Mouse (Mus musculus) central nervous system, embryonic 11.5 days (tissue): Measurements from ENCODE around the gene Med23. TPM values are rescaled to one million over a fixed set of nuclear protein-coding genes. Genes with fewer than 3 reads are reported as not detected.

Source experiments
- polyA plus RNA-seq: library from polyadenylated mRNA; depleted of rRNA; stranded (reverse); fragments of >200 nt; gene quantifications from 2 replicates; pipeline ENCODE4 v1.2.3, GENCODE M21; 2012; rRNA removed

Med23 gene
- 28.3 and 45.7 TPM in 2 replicates for polyA plus RNA-seq

DNA sequence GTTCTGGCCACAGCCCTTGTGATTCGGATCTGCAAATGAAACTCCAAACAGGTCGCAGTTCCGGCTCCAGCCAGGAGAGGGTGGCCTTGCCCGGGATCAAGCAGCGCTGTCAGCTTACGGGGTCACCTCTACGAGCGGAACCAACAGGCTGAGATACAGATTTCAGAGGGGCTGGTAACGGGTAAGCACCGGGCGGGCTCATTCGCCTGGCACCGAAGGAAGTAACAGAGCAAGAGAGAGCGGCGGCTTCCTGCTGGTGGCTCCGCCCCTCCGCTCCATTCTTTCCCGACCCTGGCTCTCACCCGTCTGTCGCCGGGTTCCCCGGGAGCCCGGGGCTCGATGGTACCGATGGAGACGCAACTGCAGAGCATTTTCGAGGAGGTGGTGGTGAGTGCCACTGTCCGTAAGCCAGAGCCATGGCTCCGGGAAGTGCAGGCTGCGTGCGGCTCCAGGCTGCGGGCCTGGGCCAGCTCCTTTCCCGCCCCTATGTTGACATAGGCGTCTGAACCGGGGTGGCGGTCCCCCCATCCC lies at the start of gene Med23:
Med23 (plus strand) TSS at position 227 of the 531 bp plus-strand sequence.

DNA sequence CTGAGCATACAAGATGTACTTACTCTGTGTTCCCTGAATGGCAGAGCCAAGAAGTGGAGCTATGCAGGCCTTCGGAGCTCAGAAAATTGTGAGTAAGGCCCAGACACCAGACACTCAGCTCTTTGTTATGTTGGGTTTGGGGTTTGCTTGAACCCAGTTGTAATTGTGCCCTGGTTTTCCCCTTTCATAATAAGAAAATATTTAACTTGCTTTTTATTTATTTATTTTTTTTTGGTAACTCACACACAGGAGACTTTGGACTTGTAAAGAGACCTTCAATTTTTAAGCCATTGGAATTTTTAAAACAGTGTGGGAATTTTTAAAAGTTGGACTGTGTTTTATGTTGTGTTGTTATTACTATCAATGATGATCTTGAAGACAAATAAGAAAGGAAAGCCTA lies 27.1 kb upstream of the Med23 start, which contains the start of gene Enpp3:
Enpp3 (minus strand) TSS at position 148 of the 400 bp plus-strand sequence.

GRCm38 (mm10) chr10:24926962-24927720 lies 57.4 kb downstream of the Med23 start, which contains the start of gene Arg1:
Gene Arg1 (minus strand): TSS chr10:24927484.

Other genes starting within 250 kb of the Med23 start
- 0.94 and 1.2 TPM in 2 replicates for gene Enpp1, start 157.8 kb upstream of the Med23 start, polyA plus RNA-seq
- gene Enpp3, start 27.2 kb upstream of the Med23 start, polyA plus RNA-seq, result 5.4 and 7.6 TPM in 2 replicates
- 1.00 and 3.6 TPM in 2 replicates for gene Arg1, start 57.5 kb downstream of the Med23 start, polyA plus RNA-seq